Mouse (Mus musculus) left cerebral cortex, postnatal 10 days (tissue): Measurements from ENCODE around the gene Il21r. TPM values are rescaled to one million over a fixed set of nuclear protein-coding genes. Genes with fewer than 3 reads are reported as not detected.

Source experiments
- DNase-seq, 2 experiments: peaks; one replicate each; pipeline ENCODE4 v3.0.0; 2021 to 2022; ENCODE audit warnings: low spot score in 2 of 2, mixed read lengths in 1 of 2; ENCODE audit errors: extremely low spot score in 1 of 2
- intact Hi-C: fragments of 180-260 bp; cut with DNase I; formaldehyde crosslinking; loops from one replicate; pipeline ENCODE4 v1.15.1; 2025
- total RNA-seq, 2 experiments: library from RNA; stranded (reverse); gene quantifications; 2 replicates each; pipeline ENCODE4 v1.2.3; 2021

Gene Il21r
- total RNA-seq, 2 experiments from 2014 or later, result 0.90 to 1.0 TPM

- intact Hi-C loops, result no loop called here
- DNase-seq, result no peak
Observed at GRCm38 (mm10) chr7:125597083-125597482, 6.1 kb upstream of the Il21r start.

- no peak for DNase-seq
- intact Hi-C loops, result no loop called here
Observed at GRCm38 (mm10) chr7:125597516-125598347, 5.5 kb upstream of the Il21r start.

- intact Hi-C loops, result no loop called here
- no peak for DNase-seq
Observed at GRCm38 (mm10) chr7:125599373-125599973, 3.8 kb upstream of the Il21r start.

- intact Hi-C loops, result no loop called here
Observed at GRCm38 (mm10) chr7:125600136-125600535, 3.1 kb upstream of the Il21r start.

DNA sequence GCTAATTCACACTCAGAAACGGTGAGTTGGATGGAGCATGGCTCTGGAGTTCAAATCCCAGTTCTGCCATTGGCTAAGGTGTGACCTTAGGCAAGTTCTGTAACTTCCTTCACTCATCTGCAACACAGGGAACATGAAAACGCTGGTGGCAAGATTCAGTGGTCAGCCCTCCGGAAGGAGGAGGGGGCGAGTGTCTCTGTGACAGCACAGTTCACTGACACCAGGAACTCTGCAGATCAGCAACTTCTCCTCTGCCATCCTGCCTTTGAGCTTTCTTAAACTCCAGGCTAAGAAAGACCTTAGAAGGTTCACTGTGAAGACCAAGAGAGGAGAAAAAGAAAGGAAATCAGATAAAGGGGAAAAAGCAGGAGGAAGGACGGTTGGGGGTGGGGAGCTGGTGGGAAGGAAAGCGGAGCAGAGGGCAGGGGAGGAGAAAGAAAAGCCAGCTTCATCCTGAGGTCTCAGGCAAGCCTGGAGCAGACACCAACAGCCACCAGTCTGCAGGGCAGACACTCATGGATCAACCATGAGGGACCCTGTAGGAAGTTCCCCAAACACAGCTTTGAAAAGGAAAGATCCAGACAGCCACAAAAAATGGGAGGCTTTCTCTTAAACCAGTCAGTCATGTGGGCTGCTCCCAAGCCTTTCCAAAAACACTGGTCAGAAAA lies 2.5 kb upstream of the Il21r start:
- intact Hi-C loops, result no loop called here
- DNase-seq, result no peak

More at GRCm38 (mm10) chr7:125600136-125600535, 3.1 kb upstream of the Il21r start:
- no peak for DNase-seq

DNA sequence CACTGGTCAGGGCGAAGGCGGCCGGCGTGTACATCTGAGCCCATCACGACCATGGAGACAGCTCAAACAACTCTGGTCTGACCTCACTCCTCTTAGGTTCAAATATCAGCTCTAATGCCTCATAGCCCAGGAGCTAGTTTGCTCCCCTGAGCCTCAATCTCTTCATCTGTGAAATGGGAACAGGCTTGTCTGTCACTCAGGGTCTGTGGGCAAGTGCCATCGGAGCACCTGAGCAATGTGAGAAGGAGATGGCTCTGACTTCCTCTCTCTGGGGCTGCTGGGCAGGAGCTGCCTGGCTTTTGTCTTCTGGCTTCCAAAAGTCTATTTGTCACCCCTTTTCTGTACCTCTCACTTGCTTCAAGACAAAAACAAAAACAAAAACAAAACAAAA lies 2.0 kb upstream of the Il21r start:
- intact Hi-C loops, result no loop called here
- DNase-seq, result no peak

DNA sequence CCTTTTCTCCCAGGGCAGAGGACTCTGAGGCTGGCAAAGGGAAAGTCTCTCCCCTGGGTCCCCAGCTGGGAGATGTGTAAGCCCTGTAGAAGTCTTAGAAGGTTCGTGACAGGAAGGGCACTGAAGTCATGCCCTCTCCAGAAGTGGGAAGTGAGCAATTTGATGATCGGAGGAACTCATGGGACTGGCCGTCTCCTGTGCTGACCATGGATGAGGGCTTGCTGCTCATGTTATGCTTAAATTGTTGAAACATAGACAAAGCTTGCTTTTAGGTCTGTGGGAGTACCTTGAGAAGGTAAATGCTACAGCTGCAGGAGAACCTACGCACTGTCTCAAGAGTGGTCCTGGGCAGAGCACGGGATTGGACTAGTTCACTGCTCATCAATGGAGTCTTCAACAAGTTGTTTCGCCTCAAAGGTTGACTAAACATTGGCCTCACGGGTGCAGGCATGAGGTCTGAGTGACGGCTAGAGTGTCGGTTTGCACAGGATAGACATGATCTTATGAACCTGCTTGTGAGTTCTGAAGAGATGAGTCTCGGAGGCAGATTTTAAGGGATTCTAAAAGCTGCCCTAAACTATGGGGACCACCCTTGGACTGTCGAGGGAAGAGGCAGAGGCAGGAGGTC lies 1.3 kb upstream of the Il21r start:
- intact Hi-C loops, result no loop called here

GRCm38 (mm10) chr7:125604362-125605319 lies 1.4 kb downstream of the Il21r start:
- DNase-seq, result no peak
- intact Hi-C loops, result no loop called here

More for the DNA sequence above, 1.3 kb upstream of the Il21r start:
- no peak for DNase-seq

GRCm38 (mm10) chr7:125605725-125606139 lies 2.5 kb downstream of the Il21r start:
- intact Hi-C loops, result no loop called here
- no peak for DNase-seq

DNA sequence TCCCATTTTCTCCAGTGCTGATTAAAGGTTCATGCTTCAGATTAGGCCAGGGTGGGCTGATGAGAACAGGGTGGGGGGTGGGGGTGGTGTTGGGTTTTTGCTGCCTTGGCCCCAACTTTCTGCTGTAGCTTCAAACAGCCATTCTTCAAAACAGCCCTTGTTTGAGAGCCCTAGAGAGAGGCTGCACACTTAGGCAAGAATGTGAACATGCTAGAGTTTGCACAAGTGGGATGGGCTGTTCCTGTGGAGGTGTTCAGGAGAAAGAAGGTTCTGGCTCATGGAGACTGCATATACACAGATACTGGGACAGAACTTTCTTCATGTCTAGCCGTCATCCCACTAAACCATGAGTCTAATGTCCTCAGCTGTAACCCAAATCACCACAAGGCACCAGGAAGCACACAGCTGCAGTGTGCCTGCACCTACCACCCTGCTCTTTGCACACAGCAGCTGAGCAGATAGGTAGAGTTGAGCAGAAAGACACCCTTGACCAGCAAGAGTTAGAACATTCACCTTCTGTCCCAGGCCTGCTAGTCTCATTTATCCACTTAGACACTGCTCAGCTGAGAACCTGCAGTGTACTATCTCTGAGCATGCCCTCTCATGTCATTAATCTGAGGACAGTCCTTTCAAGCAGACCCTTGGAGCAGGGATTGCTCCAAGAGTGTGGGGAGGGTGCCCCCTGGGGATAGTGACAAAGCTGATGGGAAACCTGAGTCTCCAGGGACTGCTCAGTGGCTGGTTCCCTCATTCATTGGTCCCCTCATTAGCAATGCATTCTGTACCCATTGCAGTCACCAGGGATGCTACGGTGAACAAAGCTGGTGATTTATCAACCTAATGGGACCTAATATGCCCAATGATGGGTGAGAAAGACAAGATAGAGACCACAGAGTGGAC lies 3.3 kb downstream of the Il21r start:
- DNase-seq, result no peak
- intact Hi-C loops, result no loop called here

GRCm38 (mm10) chr7:125607384-125608182 lies 4.4 kb downstream of the Il21r start:
- intact Hi-C loops, result no loop called here
- no peak for DNase-seq

DNA sequence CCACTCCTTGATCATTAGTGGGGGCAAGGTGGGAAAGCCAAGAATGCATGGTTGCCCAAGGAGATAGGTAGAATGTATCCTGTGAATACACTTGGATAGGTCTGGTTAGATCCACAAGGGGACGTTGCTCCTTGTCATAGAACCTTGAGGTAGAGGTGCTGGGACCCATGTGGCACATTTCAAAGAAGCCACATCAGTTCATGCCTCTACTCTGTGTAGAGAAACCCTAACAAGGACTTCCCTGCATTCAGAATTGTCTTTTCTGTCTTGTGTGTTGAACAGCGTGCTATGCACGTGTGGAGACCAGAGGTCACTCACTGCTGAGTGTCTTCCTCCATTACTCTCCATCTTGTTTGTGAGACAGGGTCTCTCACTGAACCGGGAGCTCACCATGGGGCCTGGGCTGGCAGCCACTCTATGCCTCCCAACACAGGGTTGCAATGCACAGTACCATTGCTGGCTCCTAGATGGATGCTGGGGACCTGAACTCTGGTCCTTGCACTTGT lies 5.0 kb downstream of the Il21r start:
- no peak for DNase-seq
- intact Hi-C loops, result no loop called here

DNA sequence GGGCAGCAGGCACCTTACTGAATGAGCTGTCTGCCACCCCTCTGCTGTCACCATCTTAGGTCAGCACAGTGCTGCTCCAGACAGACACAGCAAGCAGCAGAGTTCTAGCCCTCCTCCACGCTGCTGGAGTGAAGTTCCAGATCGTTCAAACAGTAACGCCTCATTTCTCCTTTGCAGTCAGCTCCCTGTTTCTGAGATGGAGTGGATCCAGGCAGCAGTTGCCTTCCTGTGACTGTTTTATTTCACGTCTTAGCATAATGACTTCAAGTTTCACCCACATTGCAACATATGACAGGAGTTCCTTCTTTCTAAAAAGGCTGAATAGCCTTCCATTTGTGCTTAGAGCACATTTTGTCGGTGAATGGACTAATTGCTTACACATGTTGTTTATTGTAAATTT lies 10.3 kb downstream of the Il21r start:
- DNase-seq, result no peak
- intact Hi-C loops, result no loop called here

DNA sequence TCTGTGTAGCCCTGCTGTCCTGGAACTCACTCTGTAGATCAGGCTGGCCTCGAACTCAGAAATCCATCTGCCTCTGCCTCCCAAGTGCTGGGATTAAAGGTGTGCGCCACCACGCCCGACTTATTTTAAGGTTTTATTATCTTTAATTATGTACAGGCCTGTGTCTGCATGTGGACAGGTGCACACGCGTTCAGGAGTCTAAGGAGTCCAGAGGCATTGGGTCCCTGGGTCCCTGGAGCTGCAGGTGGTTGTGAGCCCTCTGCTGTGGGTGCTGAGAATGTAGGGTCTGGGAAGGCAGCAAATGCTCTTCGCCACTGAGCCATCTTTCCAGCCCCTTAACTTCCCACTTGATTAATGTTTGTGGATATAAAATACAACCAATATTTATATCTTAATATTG lies 12.2 kb downstream of the Il21r start:
- DNase-seq, result no peak
- intact Hi-C loops, result no loop called here

GRCm38 (mm10) chr7:125618016-125618415 lies 14.8 kb downstream of the Il21r start:
- no peak for DNase-seq
- intact Hi-C loops, result no loop called here

GRCm38 (mm10) chr7:125620077-125620476 lies 16.8 kb downstream of the Il21r start:
- no peak for DNase-seq
- intact Hi-C loops, result no loop called here
